Mouse (Mus musculus): ENCODE results near the gene Foxs1.

Gene Foxs1

GRCm38 (mm10) chr2:152914310-152915120 lies 18.5 kb downstream of the Foxs1 start:
- POLR2A ChIA-PET: interaction anchor here in 3 of 4 experiments (0.6 to 1.4 kb wide), 5 partner anchors 9 to 1638 kb away, joined by 3 to 5 read pairs (median 3); no protein-coding TSS in a partner anchor
- CTCF ChIA-PET: interaction anchor here (0.6 to 2.0 kb wide), 19 partner anchors 10 to 500 kb away, joined by 3 to 16 read pairs (median 3); partner anchors contain the start of gene Foxs1 (in 1 of the 4)

GRCm38 (mm10) chr2:152913471-152913870 lies 19.5 kb downstream of the Foxs1 start:
- ChIA-PET CTCF (interaction anchor here in 2 of 4 experiments (0.6 to 0.7 kb wide), 2 partner anchors 114 to 254 kb away, joined by 3 to 4 read pairs; no protein-coding TSS in a partner anchor), POLR2A (interaction anchor here in 3 of 4 experiments (0.5 to 1.4 kb wide), 4 partner anchors 20 to 155 kb away, joined by 3 to 4 read pairs (median 3); partner anchors contain the start of gene Foxs1 (in 1 of the 3))

GRCm38 (mm10) chr2:152911432-152911831 lies 21.6 kb downstream of the Foxs1 start:
- POLR2A ChIA-PET: interaction anchor here in 2 of 4 experiments (0.6 to 1.0 kb wide), 2 partner anchors 12 to 144 kb away, joined by 3 to 5 read pairs; no protein-coding TSS in a partner anchor
- CTCF ChIA-PET: interaction anchor here in 2 of 4 experiments (0.6 to 1.3 kb wide), 3 partner anchors 22 to 242 kb away, joined by 3 read pairs; partner anchors contain the start of gene H13 (in 1 of the 2)

GRCm38 (mm10) chr2:152911031-152911430 lies 22.0 kb downstream of the Foxs1 start, which contains the start of gene Mylk2:
Gene Mylk2 (plus strand): TSS chr2:152911352.
- POLR2A ChIA-PET: interaction anchor here in 2 of 4 experiments (0.6 to 1.0 kb wide), 2 partner anchors 12 to 145 kb away, joined by 3 to 5 read pairs; no protein-coding TSS in a partner anchor

GRCm38 (mm10) chr2:152909848-152910247 lies 23.2 kb downstream of the Foxs1 start:
- POLR2A ChIA-PET: no interaction called here

More at GRCm38 (mm10) chr2:152911031-152911430, 22.0 kb downstream of the Foxs1 start, which contains the start of gene Mylk2:
- CTCF ChIA-PET: interaction anchor here in 1 of 4 experiments (1.1 to 1.3 kb wide), 2 partner anchors 23 to 242 kb away, joined by 3 read pairs; partner anchors contain the start of gene H13

GRCm38 (mm10) chr2:152907114-152907943 lies 25.7 kb downstream of the Foxs1 start:
- POLR2A ChIA-PET: interaction anchor here in 2 of 4 experiments (0.6 to 1.5 kb wide), 4 partner anchors 9 to 60 kb away, joined by 3 to 5 read pairs (median 4); no protein-coding TSS in a partner anchor
- CTCF ChIA-PET: interaction anchor here in 1 of 4 experiments (0.6 kb wide), 1 partner anchor 43 kb away, joined by 6 read pairs; no protein-coding TSS in a partner anchor

More at GRCm38 (mm10) chr2:152909848-152910247, 23.2 kb downstream of the Foxs1 start:
- CTCF ChIA-PET: interaction anchor here in 2 of 4 experiments (0.6 to 0.9 kb wide), 2 partner anchors 23 to 173 kb away, joined by 3 read pairs; partner anchors contain the start of gene Foxs1 (in 1 of the 2)

GRCm38 (mm10) chr2:152906274-152907037 lies 26.6 kb downstream of the Foxs1 start:
- ChIA-PET CTCF (interaction anchor here in 1 of 4 experiments (0.6 kb wide), 2 partner anchors 44 to 207 kb away, joined by 3 to 6 read pairs; no protein-coding TSS in a partner anchor), POLR2A (interaction anchor here in 2 of 4 experiments (0.6 to 1.5 kb wide), 4 partner anchors 8 to 59 kb away, joined by 3 to 5 read pairs (median 4); no protein-coding TSS in a partner anchor)

GRCm38 (mm10) chr2:152905036-152905829 lies 27.8 kb downstream of the Foxs1 start:
- ChIA-PET CTCF (interaction anchor here in 3 of 4 experiments (0.6 to 1.3 kb wide), 9 partner anchors 9 to 894 kb away, joined by 3 to 5 read pairs (median 3); no protein-coding TSS in a partner anchor), POLR2A (interaction anchor here (0.6 to 2.1 kb wide), 10 partner anchors 9 to 1800 kb away, joined by 3 to 12 read pairs (median 4); no protein-coding TSS in a partner anchor)

GRCm38 (mm10) chr2:152904127-152904643 lies 28.8 kb downstream of the Foxs1 start:
- ChIA-PET POLR2A (interaction anchor here (0.5 to 2.1 kb wide), 12 partner anchors 8 to 1801 kb away, joined by 3 to 12 read pairs (median 3); partner anchors contain the start of gene Tcf15 (in 1 of the 4)), CTCF (interaction anchor here (0.6 to 1.3 kb wide), 4 partner anchors 11 to 239 kb away, joined by 3 to 6 read pairs (median 3); no protein-coding TSS in a partner anchor)

GRCm38 (mm10) chr2:152903586-152903985 lies 29.4 kb downstream of the Foxs1 start:
- CTCF ChIA-PET: no interaction called here
- POLR2A ChIA-PET: interaction anchor here in 3 of 4 experiments (0.6 to 1.8 kb wide), 5 partner anchors 9 to 564 kb away, joined by 3 to 4 read pairs (median 3); no protein-coding TSS in a partner anchor

- CTCF ChIA-PET: interaction anchor here in 2 of 4 experiments (0.6 to 0.7 kb wide), 3 partner anchors 33 to 255 kb away, joined by 4 to 9 read pairs (median 4); no protein-coding TSS in a partner anchor
- POLR2A ChIA-PET: interaction anchor here in 2 of 4 experiments (0.6 to 0.8 kb wide), 2 partner anchors 31 to 492 kb away, joined by 3 to 4 read pairs; partner anchors contain the start of gene Foxs1 (in 1 of the 2)
Observed at GRCm38 (mm10) chr2:152902658-152903057, 30.4 kb downstream of the Foxs1 start.

- POLR2A ChIA-PET: no interaction called here
Observed at GRCm38 (mm10) chr2:152901296-152901695, 31.7 kb downstream of the Foxs1 start.

GRCm38 (mm10) chr2:152899011-152899410 lies 34.0 kb downstream of the Foxs1 start:
- CTCF ChIA-PET: interaction anchor here in 3 of 4 experiments (0.5 to 1.2 kb wide), 3 partner anchors 16 to 332 kb away, joined by 3 to 6 read pairs (median 4); no protein-coding TSS in a partner anchor

More at GRCm38 (mm10) chr2:152901296-152901695, 31.7 kb downstream of the Foxs1 start:
- CTCF ChIA-PET: no interaction called here

GRCm38 (mm10) chr2:152896926-152897325 lies 36.1 kb downstream of the Foxs1 start:
- ChIA-PET CTCF (interaction anchor here in 1 of 4 experiments (0.6 to 0.7 kb wide), 4 partner anchors 8 to 1511 kb away, joined by 3 to 5 read pairs (median 3); partner anchors contain the start of gene Snta1), POLR2A (interaction anchor here in 3 of 4 experiments (0.5 to 1.9 kb wide), 8 partner anchors 8 to 227 kb away, joined by 3 to 12 read pairs (median 4); no protein-coding TSS in a partner anchor)

More at GRCm38 (mm10) chr2:152899011-152899410, 34.0 kb downstream of the Foxs1 start:
- POLR2A ChIA-PET: no interaction called here

GRCm38 (mm10) chr2:152895834-152896233 lies 37.2 kb downstream of the Foxs1 start:
- ChIA-PET POLR2A (interaction anchor here in 2 of 4 experiments (1.0 to 1.9 kb wide), 4 partner anchors 9 to 84 kb away, joined by 4 to 12 read pairs (median 6); no protein-coding TSS in a partner anchor), CTCF (interaction anchor here in 1 of 4 experiments (0.6 kb wide), 1 partner anchor 71 kb away, joined by 3 read pairs; no protein-coding TSS in a partner anchor)
